Mouse (Mus musculus): ENCODE measurements around the gene Traf1.

Gene Traf1

DNA sequence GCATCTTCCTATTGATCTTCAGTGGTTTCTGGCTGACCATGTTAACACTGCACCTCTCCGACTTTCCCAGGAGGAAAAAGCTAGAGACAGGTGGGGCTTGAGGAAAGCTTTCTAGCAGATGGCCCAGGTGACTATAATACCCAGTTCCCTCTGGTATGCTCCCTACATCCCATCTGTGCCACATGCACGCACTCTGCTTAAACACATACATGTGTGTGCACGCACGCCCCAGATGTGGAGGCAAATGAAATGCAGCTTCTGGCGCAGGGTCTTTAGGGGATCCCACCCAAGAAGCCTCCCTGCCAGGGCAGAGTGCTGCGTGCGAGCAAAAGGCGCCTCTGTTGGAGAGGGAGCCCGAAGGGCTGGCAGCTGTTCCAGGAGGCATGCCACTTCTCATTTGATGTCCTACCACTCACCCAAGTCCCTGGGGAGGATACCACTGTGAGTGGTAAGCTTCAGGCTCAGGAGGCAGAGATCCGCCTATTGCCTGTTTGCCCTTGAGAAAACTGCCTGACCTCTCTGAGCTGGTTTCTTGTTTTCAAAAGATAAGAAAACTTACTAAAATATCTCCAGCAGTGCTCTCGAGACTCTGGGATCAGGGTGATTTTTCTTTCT lies 20.4 kb downstream of the Traf1 start:
- peak; percentile 76 to 80 for DNase-seq (ENCODE audit: low spot score in 2 of 2)

DNA sequence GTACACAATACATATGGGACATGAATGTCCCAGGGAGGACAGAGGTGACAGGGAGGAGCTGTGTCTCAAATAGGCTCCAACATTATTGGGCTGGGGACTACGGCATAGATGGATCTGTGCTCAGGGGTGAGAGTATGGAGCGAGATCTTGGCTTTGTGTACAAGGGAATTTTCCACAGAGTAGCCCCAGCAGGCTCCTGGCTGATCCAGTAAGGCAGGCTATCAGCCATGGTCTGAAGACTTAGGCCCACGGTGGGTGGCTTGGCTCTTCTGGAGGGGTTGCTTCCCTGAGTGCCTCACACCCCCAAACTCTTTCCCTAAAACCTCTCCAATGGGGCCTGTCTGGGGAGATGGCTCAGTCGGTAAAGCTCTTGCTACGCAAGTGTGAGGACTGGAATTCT lies 21.3 kb downstream of the Traf1 start:
- DNase-seq (ENCODE audit: low spot score in 2 of 2), result no peak

DNA sequence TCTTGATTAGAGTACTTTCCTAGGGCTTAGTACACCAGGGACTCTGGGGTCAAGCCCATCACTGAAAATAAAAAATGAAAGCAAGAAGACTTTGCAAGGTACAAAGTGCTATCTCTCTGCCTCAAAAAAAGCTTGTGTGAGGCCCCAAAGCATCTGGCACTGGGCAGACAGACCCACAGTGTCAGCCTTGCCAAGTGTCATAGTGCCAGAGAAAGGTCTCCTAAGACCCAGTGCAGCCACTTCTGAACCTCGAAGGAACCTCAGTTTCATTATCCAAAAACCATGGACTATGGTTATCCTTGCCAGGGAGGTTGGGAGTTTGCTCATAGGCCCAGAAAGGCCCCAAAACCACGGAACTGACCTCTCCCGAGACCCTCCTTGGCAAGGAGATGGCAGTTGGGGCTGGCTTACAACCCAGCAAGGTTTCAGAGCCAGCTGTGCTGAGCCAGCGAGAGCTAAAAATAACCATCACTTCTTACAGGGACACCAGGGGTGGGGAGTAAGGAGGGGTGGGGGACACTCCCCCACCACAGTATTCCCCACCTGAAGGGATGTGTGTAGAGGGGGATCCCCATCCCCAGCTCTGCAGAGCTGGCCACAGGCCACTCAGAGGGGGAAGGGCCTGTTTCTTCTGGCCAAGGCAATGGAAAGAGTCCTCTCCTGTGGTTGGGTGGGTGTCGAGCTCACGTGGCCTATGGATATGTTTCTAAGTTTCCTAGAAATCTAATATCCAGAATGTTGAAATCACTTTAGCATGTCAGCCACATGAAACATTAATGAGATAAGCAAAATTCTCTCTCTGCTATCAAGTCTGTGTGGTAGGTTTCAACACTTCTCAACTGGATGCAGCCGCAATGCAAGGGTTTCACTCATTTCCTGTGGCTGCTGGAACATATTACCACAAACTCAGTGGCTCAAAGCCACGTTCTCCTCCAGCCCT lies 23.0 kb downstream of the Traf1 start:
- peak in 1 of 2 experiments; percentile 40 for DNase-seq (ENCODE audit: low spot score in 2 of 2)

DNA sequence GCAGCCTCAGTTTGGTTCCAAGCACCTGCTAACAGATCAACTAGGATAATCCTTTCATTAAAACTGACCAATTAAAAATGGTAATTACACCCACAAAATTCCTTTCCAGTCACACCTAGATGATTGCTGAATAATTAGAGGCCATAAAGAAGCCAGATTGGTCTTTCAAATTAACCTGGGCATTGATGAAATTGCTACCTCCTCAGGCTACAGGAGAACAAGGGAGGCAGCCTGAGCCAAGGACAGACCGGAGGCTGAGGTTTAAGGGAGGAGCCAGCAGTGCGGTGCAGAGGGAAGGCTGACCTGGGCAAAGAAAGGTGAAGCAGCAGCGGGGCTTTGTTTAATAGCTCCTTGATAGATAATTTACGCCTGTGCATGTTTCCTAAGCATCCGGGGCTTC lies 24.1 kb downstream of the Traf1 start:
- no peak for DNase-seq (ENCODE audit: low spot score in 2 of 2)

DNA sequence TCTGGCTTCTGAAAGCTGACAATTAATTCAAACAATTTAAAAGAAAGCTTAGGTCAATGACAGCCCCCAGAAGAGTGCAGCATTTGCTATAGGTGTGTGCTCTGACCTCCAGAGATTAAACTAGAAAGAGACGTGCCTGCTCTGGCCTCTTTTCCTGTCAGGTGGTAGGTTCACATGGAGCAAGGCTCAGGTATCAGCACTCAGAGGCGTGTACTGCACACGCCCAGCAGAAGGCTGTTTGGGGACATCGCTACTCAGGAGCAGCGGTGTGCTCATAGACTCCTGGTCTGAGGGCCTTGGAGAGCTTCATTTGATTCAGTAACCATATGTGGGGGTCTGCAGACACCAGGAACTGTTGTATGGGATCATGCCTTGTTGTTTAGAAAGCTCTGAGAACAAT lies 34.3 kb downstream of the Traf1 start:
- no peak for DNase-seq (ENCODE audit: low spot score in 2 of 2)

DNA sequence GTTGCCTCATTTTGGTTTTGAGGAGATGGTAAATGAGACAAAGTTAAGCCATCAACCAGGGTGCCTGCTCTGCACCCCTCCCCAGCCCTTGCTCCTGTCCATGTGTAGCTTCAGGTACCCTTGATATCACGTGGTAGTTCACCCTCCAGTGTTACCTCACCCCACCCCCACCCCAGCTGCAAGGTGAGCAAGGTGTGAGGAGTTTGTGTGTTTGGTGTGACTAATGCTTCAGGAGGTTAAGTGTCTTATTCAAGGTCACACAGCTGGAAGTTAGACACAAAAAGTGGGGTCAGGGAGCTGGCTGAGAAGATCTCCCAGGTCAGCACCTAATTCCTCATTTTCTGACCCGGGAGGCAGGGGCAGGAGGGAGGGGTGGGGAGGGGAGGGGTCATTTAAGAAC lies 38.8 kb downstream of the Traf1 start:
- DNase-seq (ENCODE audit: low spot score in 2 of 2), result no peak

DNA sequence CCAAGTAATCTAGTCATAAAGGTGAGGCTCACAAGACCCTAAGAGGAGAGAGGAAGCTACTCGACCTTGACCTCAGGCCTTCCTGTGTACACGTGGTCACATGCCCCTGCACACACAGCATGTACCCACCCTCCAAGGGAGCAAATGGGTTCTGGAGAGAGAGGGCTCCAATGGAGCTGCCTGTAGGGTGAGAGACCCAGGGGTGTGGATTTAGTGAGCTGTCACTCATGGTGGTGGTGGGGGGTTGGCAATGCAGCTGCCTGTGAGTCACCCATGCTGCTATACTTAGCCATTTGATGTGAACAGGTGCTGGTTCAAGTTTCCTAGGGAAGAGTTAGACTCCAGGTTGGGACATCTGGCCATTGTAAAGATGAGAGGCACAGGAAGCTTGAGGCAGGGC lies 41.4 kb downstream of the Traf1 start:
- no peak for DNase-seq (ENCODE audit: low spot score in 2 of 2)

DNA sequence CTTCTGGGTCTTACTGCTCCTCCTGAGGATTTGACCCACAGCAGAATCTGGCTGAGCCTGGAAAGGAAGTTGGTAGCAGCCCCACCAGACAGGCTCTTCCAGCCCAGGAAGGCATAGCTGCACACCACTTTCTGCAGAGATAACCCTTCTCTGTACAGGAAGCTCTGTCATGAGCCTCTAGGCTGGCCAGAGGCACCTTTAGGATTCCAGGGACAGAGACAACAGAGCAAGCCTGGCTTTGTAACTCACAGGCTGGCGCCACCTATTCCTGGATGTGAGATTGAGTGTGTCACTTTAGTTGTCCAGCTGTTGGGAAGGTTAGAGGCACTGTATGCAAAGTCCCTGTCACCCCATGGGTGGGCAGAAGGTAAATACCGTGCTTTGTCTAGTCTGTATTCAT lies 46.5 kb downstream of the Traf1 start:
- DNase-seq (ENCODE audit: low spot score in 2 of 2), result no peak

DNA sequence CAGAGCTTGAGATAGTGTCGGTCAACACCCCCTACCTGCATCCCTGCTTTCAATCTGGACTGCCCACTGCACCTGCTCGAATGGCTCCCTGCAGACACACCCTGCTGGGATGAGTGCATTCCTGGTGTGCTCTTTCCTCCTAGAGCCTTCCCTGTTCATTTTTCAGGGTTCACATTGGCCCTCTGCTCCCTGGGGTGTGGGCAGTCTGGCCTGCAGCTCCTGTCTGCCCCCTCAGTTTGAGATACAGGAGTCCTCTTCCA lies 46.8 kb downstream of the Traf1 start:
- no peak for DNase-seq (ENCODE audit: low spot score in 2 of 2)

DNA sequence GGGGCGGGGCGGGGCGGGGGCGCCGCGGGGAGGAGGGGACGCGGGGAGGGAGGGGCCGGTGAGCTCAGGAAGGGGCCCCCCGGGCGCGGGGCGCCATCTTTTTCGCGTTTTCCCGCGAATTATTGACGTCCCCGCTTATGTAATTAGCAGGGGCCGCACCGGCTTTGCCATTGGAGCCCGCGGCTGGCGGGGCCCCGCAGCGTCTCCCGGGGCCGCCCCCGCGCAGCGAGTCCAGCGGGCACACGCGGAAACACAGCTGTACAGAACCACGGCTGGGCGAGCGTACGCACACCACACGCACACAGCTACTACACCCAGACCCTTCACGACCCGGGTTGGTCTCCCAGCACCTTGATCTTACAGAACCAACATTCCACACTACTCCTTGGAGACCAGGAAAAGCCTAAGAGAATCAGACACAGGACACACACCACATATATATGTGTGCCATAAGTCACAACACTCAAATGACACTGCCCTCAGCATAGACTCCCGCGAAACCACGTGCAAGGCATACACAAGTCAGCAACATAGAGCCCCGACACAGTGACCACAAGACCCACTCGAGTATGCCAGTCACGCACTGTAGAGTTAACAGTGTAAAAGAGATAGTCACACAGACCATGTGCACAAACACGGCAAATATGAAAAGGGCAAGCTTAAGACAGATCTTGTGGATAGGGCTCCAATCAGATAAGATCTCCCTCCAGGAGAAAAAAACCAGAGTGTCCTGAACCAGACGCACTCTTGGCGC lies 47.3 kb downstream of the Traf1 start:
- peak; percentile 54 to 57 for DNase-seq (ENCODE audit: low spot score in 2 of 2)

DNA sequence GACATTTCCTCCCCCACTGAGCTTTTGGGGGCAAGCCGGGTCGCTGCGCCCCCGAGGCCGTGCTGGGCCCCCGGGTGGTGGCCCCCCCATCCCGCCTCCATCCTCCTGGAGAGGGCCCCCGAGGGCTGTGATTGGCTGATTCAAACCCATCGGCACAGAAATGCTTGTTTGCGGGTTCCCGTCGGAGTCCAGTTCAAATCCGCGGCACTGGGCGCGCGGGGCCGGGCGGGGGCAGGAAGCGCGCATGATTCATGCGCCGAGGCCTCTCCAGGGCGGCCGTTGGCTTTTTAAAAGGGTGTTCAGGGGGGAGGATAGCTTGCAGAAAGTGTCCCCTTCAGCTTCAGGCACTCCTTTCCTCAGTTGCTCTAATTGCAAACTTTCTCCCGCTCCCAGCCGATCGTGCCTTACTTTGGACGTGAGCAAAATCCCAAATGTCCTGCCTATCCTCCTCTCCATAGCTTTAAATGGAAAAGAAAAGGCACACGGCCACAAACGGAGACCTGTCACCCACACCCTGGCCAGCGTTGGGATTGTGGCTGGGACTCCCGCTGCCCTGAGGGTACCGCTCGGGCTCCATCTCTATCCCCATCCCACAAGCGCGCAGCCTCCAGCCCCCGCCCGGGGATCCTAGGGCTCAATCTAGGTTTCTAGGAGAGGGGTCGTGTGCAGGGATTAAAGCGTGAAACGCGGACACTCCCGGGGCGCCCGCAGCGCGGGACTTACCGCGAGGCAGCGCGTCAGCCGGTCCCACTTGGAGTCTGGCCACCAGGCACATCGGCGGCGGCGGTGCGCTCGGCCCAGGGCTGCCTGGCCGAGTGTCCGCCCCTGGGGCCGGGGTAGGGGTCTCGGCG lies 48.1 kb downstream of the Traf1 start, which contains the start of gene Phf19:
Gene Phf19, minus strand, starts transcription at position 809 of the 851 bp plus-strand sequence.
- DNase-seq (ENCODE audit: low spot score in 2 of 2), result peak; percentile 47 to 56

DNA sequence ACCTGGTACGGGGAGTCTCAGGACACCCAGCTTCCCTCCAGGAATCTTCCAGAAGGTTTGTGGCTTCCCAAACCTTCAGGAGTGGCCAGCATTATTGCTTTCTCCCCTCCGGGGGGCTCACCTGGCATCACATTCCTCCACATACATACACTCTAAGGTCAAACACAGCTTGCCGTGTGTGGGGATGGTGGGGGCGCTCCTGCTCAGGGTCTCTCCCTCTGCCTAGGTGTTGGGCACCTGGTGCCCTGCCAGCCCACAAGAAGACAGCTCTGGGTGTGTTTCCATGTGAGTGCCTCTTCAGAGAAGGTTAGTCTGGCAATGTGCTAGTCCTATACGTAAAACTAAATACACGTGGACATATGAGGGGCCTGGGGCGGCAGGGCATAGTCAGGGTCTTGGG lies 49.0 kb downstream of the Traf1 start:
- DNase-seq (ENCODE audit: low spot score in 2 of 2), result no peak

DNA sequence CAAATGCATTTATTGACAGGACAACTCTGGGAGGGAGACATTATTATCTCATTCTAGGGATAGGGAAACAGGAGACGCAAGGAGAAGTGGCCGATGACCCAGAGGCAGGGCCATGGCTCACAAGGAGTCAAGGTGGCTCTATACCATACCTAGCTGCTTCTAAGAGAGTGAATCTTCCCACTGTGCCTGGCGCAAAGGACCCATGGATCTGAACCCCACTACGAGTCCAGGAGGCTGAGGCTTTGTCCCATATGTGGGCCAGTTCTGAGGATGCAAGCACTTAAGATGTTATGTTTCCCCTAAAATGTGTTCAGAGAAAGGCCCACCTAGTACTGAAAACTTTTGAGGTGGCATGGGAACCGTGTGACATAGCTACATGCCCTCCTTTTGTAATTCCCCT lies 49.7 kb downstream of the Traf1 start:
- DNase-seq (ENCODE audit: low spot score in 2 of 2), result no peak

DNA sequence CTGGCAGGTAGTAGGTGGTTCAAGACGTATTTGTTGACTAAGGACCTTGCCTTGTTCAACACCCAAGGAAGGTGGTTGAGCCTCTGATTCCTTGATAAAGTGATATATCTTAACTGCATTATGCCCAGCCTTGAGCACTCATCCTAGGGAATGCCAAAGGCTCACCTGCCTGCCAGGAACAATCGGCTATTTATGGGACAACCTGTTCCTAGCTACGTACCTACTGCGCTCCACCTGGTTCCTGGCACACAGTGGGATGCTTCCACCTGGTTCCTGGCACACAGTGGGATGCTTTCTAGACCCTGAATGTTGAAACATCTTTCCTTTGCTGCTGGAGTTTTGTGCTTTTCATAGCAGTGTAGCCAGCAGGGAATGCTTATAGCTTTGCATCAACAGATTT lies 51.9 kb downstream of the Traf1 start:
- no peak for DNase-seq (ENCODE audit: low spot score in 2 of 2)

DNA sequence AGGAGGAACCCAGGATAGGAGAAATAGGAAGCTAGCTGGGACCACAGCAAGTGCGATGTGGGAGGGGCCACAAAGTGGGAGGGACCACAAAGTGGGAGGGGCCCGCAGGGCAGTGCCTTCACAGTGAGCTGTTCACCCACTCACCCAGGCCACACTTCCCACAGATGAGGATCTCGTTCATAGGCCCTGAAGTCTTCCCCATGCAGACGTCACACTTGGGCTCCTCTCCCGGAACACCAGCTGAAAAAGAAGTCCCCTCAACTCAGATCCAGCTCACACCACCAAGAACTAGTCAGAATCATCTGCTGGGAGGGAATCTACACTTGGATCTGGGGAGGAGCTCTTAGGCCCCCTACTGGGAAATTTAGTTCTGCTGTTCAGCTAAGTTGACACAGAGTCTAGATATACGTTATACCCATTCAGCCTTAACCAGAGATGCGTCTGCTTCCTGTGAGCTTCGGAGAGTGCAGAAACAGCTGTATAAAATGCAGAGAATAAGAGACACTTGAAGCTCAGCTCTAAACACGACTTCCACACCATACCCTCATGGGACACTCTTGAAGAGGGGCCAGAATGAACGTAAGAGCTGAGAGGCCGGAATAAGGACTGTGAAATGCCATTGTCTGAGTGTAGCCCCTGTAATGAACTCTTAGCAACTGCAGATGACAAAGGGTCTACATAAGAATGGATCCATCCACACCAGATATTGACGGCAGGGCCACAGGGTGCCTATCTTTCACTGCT lies 54.5 kb downstream of the Traf1 start:
- peak; percentile 76 to 79 for DNase-seq (ENCODE audit: low spot score in 2 of 2)

DNA sequence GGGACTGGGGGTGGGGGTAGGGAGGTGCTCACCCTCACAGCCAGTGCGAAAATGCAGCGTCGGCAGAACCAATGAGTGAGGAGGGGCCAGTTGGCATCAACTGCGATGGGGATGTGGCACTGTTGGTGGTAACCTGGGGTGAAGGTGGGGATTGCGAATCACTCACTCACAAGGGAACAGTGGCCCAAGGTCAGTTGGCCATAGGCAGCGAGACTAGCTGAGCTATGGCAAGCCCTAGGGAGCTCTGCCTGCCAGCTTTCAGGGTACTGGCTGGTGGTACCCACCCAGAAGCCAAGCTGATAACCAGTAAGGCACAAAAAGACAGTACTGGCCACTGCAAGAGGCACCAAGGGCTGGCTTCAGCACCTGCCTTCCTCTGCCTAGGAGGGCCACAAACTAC lies 55.1 kb downstream of the Traf1 start:
- DNase-seq (ENCODE audit: low spot score in 2 of 2), result no peak

DNA sequence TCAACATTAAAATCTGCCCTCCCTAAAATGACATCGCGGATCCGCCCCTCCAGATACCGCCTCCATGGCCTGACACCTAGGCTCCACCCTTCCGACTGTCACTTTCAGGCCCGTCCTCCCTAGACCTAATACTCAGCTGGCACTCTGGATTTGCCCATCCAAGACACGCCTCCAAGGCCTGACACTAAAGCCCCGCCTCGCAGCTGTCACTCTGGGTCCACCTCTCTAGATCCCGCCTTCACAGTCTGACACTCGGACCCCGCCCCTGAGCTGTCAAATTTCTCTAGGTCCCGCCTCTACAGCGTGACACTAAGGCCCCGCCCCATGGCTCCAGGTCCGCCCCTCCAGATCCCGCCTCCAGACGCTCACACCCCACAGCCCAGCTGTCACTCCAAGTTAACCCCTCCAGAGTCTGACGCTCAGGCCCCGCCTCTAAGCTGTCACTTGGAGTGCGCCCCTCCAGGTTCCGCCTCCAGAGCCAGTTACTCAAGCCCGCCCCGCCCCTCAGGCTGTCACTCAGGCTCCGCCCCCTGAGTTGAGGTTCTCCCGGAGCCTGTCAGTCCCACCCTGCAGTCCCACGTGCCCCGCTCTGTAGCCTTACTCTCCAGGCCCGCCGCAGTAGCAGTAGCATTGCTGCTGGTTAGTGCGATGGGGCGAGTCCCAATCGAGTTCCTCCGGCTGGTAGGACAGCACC lies 56.6 kb downstream of the Traf1 start:
- peak; percentile 96 to 97 for DNase-seq (ENCODE audit: low spot score in 2 of 2)

DNA sequence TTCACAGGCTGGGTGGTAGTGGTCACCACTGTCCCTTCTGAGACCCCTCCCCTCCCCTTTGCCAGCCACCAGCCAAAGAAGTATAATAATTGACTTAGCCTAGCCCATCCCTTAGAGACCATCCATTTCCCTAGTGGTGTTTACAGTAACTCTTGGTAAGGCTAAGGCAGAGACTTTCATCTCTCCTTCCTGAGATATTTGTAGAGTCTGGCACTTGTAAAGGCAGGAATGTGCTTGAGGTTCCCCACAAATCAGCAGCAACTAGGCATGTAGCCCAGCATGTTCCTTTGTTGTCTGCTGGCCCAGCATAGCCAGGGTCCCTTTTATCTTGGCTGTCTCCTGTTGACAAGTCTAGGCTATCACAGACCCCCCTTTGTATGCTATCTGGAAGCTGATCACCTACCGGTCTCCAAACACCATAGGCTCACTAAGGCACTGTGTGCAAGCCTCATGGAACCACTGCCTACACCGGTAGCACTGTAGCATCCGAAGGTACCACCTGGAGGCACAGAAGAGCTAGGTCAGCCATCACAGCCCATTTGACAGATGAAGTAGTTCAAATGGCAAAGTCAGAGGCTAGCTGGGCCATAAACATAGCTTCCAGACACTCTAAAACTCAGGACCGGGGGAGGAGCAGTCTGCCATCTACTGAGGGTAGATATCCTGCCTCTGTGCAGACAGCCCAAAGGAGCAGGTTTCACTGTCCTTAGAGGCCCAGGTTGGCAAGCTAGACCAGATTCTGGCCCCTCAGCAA lies 57.7 kb downstream of the Traf1 start:
- no peak for DNase-seq (ENCODE audit: low spot score in 2 of 2)

DNA sequence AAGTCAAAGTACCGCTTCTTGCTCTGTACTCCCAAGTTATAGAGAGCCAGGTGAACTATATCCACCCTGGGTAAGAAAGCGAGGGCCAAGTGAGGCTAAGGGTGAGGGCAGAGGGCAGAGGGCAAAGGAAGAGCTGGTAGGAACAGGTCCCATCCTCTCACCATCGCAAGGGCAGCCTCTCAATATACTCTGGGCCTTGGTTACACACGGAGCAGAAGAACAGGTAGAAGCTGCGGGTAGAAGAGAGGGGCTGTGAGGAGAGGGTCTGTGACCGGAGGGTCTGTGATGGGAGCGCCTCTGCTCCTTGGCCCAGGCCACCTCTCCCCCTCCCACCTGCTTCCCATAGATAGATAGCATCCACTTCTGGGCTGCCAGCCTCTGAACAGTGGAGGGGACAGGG lies 58.4 kb downstream of the Traf1 start:
- no peak for DNase-seq (ENCODE audit: low spot score in 2 of 2)

DNA sequence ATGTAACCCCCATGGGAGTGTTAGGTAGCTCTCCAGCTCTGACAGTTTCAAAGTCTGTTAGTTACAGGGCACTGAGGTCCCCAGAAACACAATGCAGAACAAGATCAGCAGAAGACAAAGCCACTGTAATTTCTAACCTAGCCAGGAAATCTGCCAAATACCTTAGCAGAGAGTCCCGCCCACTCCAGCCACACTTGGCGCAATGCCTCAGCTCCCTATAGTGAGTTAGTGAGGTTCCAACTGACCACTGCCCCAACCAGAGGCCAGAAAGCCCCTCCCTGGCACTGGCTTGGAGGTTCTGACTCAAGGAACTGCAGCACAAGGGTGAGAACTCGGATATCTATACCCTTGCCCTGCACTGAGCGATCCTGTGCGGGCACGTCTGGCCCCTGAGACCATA lies 58.8 kb downstream of the Traf1 start:
- no peak for DNase-seq (ENCODE audit: low spot score in 2 of 2)
